In genomic region chr1:87171312-87171711, GRCm38 (mm10) we compare ENCODE assay signal across 34 mouse cellular contexts. TPM values are rescaled to one million over a fixed set of nuclear protein-coding genes. Genes with fewer than 3 reads are reported as not detected.
A peak's percentile ranks its signal among the peaks of the same experiment; 100 is the strongest.
DNase-seq lines count a peak whose midpoint lies in the region; ATAC-seq and TF ChIP-seq lines count a peak whose summit lies in the region.
"Had no signal": no experiment of that assay in that cellular context is flagged by ENCODE, and none has a peak within 500 bp of the region (broad histone marks: within the 10 kb centered on the region; RNA-seq: fewer than 3 reads in every experiment).

No protein-coding gene starts in this region.

- no peak overlapping the region for H3K9ac ChIP-seq in hindbrain, embryonic 13.5 days
- H3K9ac ChIP-seq: embryonic facial prominence, embryonic 15.5 days; forebrain, embryonic 15.5 days; liver, embryonic 14.5 days had no signal

- H3K27ac ChIP-seq in hindbrain, embryonic 13.5 days = 0 out of 2 replicates have a peak overlapping the region, but pooled peaks have one; percentile 19
- H3K27ac ChIP-seq in hindbrain, embryonic 10.5 days = no peak overlapping the region
- H3K27ac ChIP-seq: embryonic facial prominence, embryonic 10.5 days; embryonic facial prominence, embryonic 15.5 days; forebrain, embryonic 15.5 days; liver, embryonic 14.5 days; macrophage had no signal

- WGBS in hindbrain, embryonic 13.5 days = 97% methylated on average over 1 of the region's 1 CpGs
- WGBS in hindbrain, embryonic 10.5 days = 76% methylated on average over 1 of the region's 1 CpGs

- no peaks in the 10 kb centered on the region for H3K36me3 ChIP-seq in hindbrain, embryonic 13.5 days
- no peaks in the 10 kb centered on the region for H3K36me3 ChIP-seq in hindbrain, embryonic 10.5 days
- H3K36me3 ChIP-seq: embryonic facial prominence, embryonic 10.5 days; embryonic facial prominence, embryonic 15.5 days; forebrain, embryonic 15.5 days had no signal

- H3K4me1 ChIP-seq in hindbrain, embryonic 13.5 days (replicated peaks) = peaks cover 68% of the 10 kb centered on the region
- peaks cover 57% of the 10 kb centered on the region for H3K4me1 ChIP-seq in hindbrain, embryonic 10.5 days (replicated peaks)

- peaks cover 20% of the 10 kb centered on the region; the same call in 1 of the 2 replicates for H3K27me3 ChIP-seq in hindbrain, embryonic 13.5 days
- H3K27me3 ChIP-seq in hindbrain, embryonic 10.5 days (ENCODE audit: insufficient read depth, poor library complexity, severe bottlenecking) = peaks cover 81% of the 10 kb centered on the region
- H3K27me3 ChIP-seq: forebrain, embryonic 15.5 days had no signal

- TF ChIP-seq CTCF in brain, embryonic 14.5 days (IDR thresholded peaks at IDR 0.05; ENCODE audit: borderline replicate concordance, extremely low read depth, insufficient read depth, insufficient read length) = no peak

- no peak overlapping the region for H3K4me3 ChIP-seq in hindbrain, embryonic 13.5 days
- no peak overlapping the region for H3K4me3 ChIP-seq in hindbrain, embryonic 10.5 days
- H3K4me3 ChIP-seq: embryonic facial prominence, embryonic 15.5 days; forebrain, embryonic 15.5 days had no signal

- DNase-seq in embryo, embryonic 10.5 days (ENCODE audit: low spot score) = peak; percentile 45
- DNase-seq in embryo, embryonic 11 days = no peak
- DNase-seq in hindbrain, embryonic 10.5 days (ENCODE audit: low spot score) = no peak
- DNase-seq in brain, embryonic 14.5 days (ENCODE audit: low read depth) = peak; percentile 66
- DNase-seq in retina, embryonic 14.5 days (ENCODE audit: low spot score) = peak; percentile 48
- no peak for DNase-seq in layer of hippocampus, postnatal 10 days (ENCODE audit: low spot score in 2 of 2)
- no peak for DNase-seq in adrenal gland, postnatal 36 days
- DNase-seq: adrenal gland, adult 8-10 months; cerebellum, adult 11-12 months; cerebellum, postnatal 10 days; heart, postnatal 36 days; kidney, postnatal 14 days; layer of hippocampus, adult 9-11 months; liver; lung, adult 2 months; lung, postnatal 10 days; thymus, adult 2 months; thymus, postnatal 36 days had no signal

- ATAC-seq in hindbrain, embryonic 13.5 days (ENCODE audit: low FRiP score) = no peak
- ATAC-seq: forebrain, embryonic 15.5 days; intestine, postnatal 0 days had no signal

- no peak overlapping the region for H3K4me2 ChIP-seq in hindbrain, embryonic 13.5 days
- H3K4me2 ChIP-seq: embryonic facial prominence, embryonic 15.5 days; forebrain, embryonic 15.5 days had no signal

- H3K9me3 ChIP-seq in hindbrain, embryonic 13.5 days = no peaks in the 10 kb centered on the region
- H3K9me3 ChIP-seq in hindbrain, embryonic 10.5 days = no peaks in the 10 kb centered on the region
- H3K9me3 ChIP-seq: embryonic facial prominence, embryonic 10.5 days; embryonic facial prominence, embryonic 15.5 days; forebrain, embryonic 15.5 days had no signal

- TF ChIP-seq POLR2A in brain, embryonic 14.5 days (IDR thresholded peaks at IDR 0.05; ENCODE audit: borderline replicate concordance, extremely low read depth, insufficient read depth, insufficient read length, poor library complexity, severe bottlenecking) = no peak

RNA-seq across cellular contexts. Expression of gene Prss56, which starts 11.8 kb away (rescaled TPM):
- 6.8 and 9.0 TPM in 2 replicates for polyA plus RNA-seq in hindbrain, embryonic 13.5 days (2015; fragmentation: Nextera tagmentation; extraction: Ambion mirVana)
- polyA plus RNA-seq in hindbrain, embryonic 10.5 days (2016; fragmentation: Nextera tagmentation; extraction: Ambion mirVana) = 0.34 and 5.8 TPM in 2 replicates
- 0.28 and 1.3 TPM in 2 replicates for polyA plus RNA-seq in brain, embryonic 14.5 days (2012; rRNA removed)
- total RNA-seq in layer of hippocampus, postnatal 10 days (2021) = under 1 TPM in 1 of 2 experiments, not detected in 1; 0.32 TPM
- not detected for total RNA-seq in adrenal gland, postnatal 36 days (2021)
- total RNA-seq: adrenal gland, adult 8-10 months; CH12.LX; common myeloid progenitor, adult 5-6 weeks; gastrocnemius, adult 8-10 months; heart, postnatal 36 days; megakaryocyte-erythroid progenitor cell, adult 5-6 weeks had no signal
- polyA plus RNA-seq: intestine, postnatal 0 days; kidney, embryonic 14.5 days; limb, embryonic 11.5 days; liver, embryonic 14.5 days; lung, adult 2 months; macrophage had no signal

RNA-seq across cellular contexts. Expression of gene Ecel1, which starts 15.0 kb away (rescaled TPM):
- 33.1 and 35.5 TPM in 2 replicates for polyA plus RNA-seq in hindbrain, embryonic 13.5 days (2015; fragmentation: Nextera tagmentation; extraction: Ambion mirVana)
- 5.4 and 21.9 TPM in 2 replicates for polyA plus RNA-seq in hindbrain, embryonic 10.5 days (2016; fragmentation: Nextera tagmentation; extraction: Ambion mirVana)
- polyA plus RNA-seq in brain, embryonic 14.5 days (2012; rRNA removed) = 49.0 and 57.3 TPM in 2 replicates
- 1 to 10 TPM; 4.1 to 4.5 TPM for total RNA-seq in layer of hippocampus, postnatal 10 days (2021)
- total RNA-seq in adrenal gland, postnatal 36 days (2021) = 1 to 10 TPM in 1 of 2 experiments, under 1 TPM in 1; 0.30 to 1.2 TPM
- total RNA-seq: CH12.LX; common myeloid progenitor, adult 5-6 weeks; gastrocnemius, adult 8-10 months; heart, postnatal 36 days; megakaryocyte-erythroid progenitor cell, adult 5-6 weeks had no signal
- polyA plus RNA-seq: lung, adult 2 months; macrophage had no signal

RNA-seq across cellular contexts. Expression of gene Chrnd, which starts 19.1 kb away (rescaled TPM):
- polyA plus RNA-seq in hindbrain, embryonic 13.5 days (2015; fragmentation: Nextera tagmentation; extraction: Ambion mirVana) = 0.05 TPM in 1 of 2 replicates, not detected in the other
- polyA plus RNA-seq in hindbrain, embryonic 10.5 days (2016; fragmentation: Nextera tagmentation; extraction: Ambion mirVana) = 0.10 TPM in 1 of 2 replicates, not detected in the other
- polyA plus RNA-seq in brain, embryonic 14.5 days (2012; rRNA removed) = 0.07 and 0.14 TPM in 2 replicates
- not detected for total RNA-seq in layer of hippocampus, postnatal 10 days (2021)
- not detected for total RNA-seq in adrenal gland, postnatal 36 days (2021)
- total RNA-seq: adrenal gland, adult 8-10 months; CH12.LX; common myeloid progenitor, adult 5-6 weeks; heart, postnatal 36 days; left cerebral cortex, adult 18-20 months; left cerebral cortex, postnatal 14 days; megakaryocyte-erythroid progenitor cell, adult 5-6 weeks had no signal
- polyA plus RNA-seq: forebrain, embryonic 15.5 days; heart, embryonic 14.5 days; intestine, postnatal 0 days; liver, embryonic 14.5 days; macrophage had no signal

RNA-seq across cellular contexts. Expression of gene Chrng, which starts 33.1 kb away (rescaled TPM):
- 0.35 and 0.58 TPM in 2 replicates for polyA plus RNA-seq in hindbrain, embryonic 13.5 days (2015; fragmentation: Nextera tagmentation; extraction: Ambion mirVana)
- 0.37 and 1.3 TPM in 2 replicates for polyA plus RNA-seq in hindbrain, embryonic 10.5 days (2016; fragmentation: Nextera tagmentation; extraction: Ambion mirVana)
- 0.16 and 0.85 TPM in 2 replicates for polyA plus RNA-seq in brain, embryonic 14.5 days (2012; rRNA removed)
- total RNA-seq in layer of hippocampus, postnatal 10 days (2021) = not detected
- total RNA-seq in adrenal gland, postnatal 36 days (2021) = not detected
- total RNA-seq: adrenal gland, adult 8-10 months; common myeloid progenitor, adult 5-6 weeks; heart, postnatal 36 days; left cerebral cortex, adult 18-20 months; left cerebral cortex, postnatal 14 days; megakaryocyte-erythroid progenitor cell, adult 5-6 weeks had no signal
- polyA plus RNA-seq: forebrain, embryonic 15.5 days; intestine, postnatal 0 days; liver, embryonic 14.5 days had no signal

RNA-seq across cellular contexts. Expression of gene Eif4e2, which starts 42.4 kb away (rescaled TPM):
- polyA plus RNA-seq in hindbrain, embryonic 13.5 days (2015; fragmentation: Nextera tagmentation; extraction: Ambion mirVana) = 105 and 106 TPM in 2 replicates
- 172 and 173 TPM in 2 replicates for polyA plus RNA-seq in hindbrain, embryonic 10.5 days (2016; fragmentation: Nextera tagmentation; extraction: Ambion mirVana)
- 52.7 and 79.7 TPM in 2 replicates for polyA plus RNA-seq in brain, embryonic 14.5 days (2012; rRNA removed)
- 10 to 100 TPM; 81.5 to 82.8 TPM for total RNA-seq in layer of hippocampus, postnatal 10 days (2021)
- total RNA-seq in adrenal gland, postnatal 36 days (2021) = 10 to 100 TPM; 86.8 to 90.0 TPM

Comparison
In these comparisons a context has a peak if more than half of its experiments do, and no peak if none do; other contexts are left out.
1. DNase-seq: peak in embryo, embryonic 10.5 days (single experiment), brain, embryonic 14.5 days (single experiment) and retina, embryonic 14.5 days (single experiment); none in embryo, embryonic 11 days (single experiment), hindbrain, embryonic 10.5 days (single experiment), layer of hippocampus, postnatal 10 days (0 of 2) and adrenal gland, postnatal 36 days (0 of 2).